Mouse (Mus musculus): ENCODE data around the gene Tmem126a. TPM values are rescaled to one million over a fixed set of nuclear protein-coding genes. Genes with fewer than 3 reads are reported as not detected.
A peak's percentile ranks its signal among the peaks of the same experiment; 100 is the strongest.

The Tmem126a gene
- total RNA-seq, 2 experiments from 2014 or later = 39.7 to 43.9 TPM

DNA sequence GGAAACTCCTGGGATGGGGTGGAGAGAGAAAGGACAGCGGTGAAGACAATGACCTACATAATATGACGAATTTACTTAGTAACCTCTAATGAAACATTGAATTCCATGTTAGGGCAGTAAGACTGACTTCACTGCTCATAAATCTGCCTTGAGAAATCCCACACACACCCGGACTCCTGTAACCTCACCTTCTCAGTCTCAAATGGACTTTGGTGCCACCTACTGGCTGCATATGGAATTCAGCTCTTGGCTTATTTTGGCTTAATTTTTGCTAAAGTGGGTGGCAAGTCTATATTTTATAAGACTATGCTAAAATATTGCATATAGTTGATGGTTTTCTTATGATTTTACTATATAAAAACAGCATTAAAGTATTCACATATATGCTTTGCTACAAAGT, 47.1 kb downstream of the Tmem126a start:
- DNase-seq (ENCODE audit: extremely low spot score in 1 of 2, low spot score in 1 of 2) = peak; percentile 46 to 75

Other genes with a start within 250 kb of the Tmem126a start
- not detected for gene Ccdc83, start 191.5 kb downstream of the Tmem126a start, total RNA-seq (2021)
- gene Sytl2, start 155.0 kb downstream of the Tmem126a start, total RNA-seq (2021) = 10 to 100 TPM; 40.4 to 49.5 TPM
- under 1 TPM; 0.40 to 0.69 TPM for gene Ccdc89, start 30.7 kb downstream of the Tmem126a start, total RNA-seq (2021)
- 10 to 100 TPM; 70.3 to 88.1 TPM for gene Crebzf, start 14.5 kb downstream of the Tmem126a start, total RNA-seq (2021)
- 10 to 100 TPM; 23.9 to 24.8 TPM for gene Tmem126b, start 18.8 kb upstream of the Tmem126a start, total RNA-seq (2021)
- gene Dlg2, start 19.4 kb upstream of the Tmem126a start, total RNA-seq (2021) = 100 to 1,000 TPM; 264 to 282 TPM

Measured in layer of hippocampus, postnatal 25 days (tissue).